Mouse (Mus musculus): ENCODE measurements around the gene Lpin3.

The Lpin3 gene

GRCm38 (mm10) chr2:160880453-160881195, at the start of gene Lpin3:
Lpin3 (plus strand) TSS chr2:160880670.
- DNase-seq (ENCODE audit: low spot score in 2 of 2): no peak

DNA sequence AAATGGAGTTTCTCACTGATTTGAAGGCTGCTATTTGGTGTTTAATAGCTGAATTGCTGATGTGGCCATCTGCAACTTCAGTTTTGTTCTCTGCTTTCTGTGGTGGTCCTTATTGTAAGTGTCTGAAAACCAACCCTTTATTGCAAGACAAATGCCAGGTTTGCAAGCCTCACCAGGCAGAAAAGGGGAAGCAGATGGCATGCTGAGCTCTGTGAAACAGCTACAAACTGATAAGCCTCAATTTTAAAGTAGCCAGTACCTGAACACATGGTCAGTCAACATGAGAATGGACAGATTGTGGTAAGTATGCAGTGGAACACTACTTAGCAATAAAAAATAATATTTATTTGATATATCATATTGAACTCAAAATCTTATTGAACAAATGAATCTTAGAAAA, 39.6 kb upstream of the Lpin3 start:
- DNase-seq (ENCODE audit: low spot score in 2 of 2): no peak

- no peak for DNase-seq (ENCODE audit: low spot score in 2 of 2)
Observed at GRCm38 (mm10) chr2:160847664-160848063, 32.8 kb upstream of the Lpin3 start.

DNA sequence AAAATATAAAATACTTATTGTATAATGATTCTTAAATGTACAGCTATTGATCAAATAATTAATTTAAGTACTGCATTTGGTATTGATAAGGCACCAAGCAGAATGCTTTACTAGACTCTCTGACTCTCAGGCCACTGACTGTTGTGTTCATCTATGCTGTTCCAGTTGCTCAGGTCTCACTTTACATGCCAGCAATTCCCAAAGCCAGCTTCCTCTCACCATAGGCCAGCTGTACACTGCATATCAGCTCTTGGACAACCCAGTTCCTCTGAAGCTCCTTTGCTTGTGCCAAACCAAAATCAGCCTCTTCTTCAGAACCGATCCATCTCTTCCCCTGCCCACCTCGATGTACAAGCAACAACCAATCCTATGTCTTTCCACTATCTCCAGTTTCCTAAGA, 32.3 kb upstream of the Lpin3 start:
- DNase-seq (ENCODE audit: low spot score in 2 of 2): no peak

GRCm38 (mm10) chr2:160849617-160850240, 30.7 kb upstream of the Lpin3 start:
- no peak for DNase-seq (ENCODE audit: low spot score in 2 of 2)

DNA sequence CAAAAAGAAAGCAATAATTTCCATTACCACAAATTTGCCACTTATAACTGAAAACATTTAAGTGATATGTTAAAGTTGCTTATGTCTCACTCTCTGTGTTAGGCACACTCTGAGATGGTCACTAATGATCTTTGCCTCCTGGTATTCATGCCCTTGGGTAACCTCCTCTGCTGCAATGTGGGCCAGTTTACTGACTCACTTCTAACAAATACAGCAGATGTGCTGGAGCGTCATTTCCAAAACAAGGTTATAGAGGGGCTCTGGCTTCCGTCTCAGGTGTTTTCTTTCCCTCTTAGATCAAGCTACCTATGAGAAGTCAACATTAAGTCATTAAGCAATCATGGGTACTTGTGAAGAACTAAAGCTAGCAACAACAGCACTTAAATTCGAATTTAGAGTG, 30.1 kb upstream of the Lpin3 start:
- no peak for DNase-seq (ENCODE audit: low spot score in 2 of 2)

DNA sequence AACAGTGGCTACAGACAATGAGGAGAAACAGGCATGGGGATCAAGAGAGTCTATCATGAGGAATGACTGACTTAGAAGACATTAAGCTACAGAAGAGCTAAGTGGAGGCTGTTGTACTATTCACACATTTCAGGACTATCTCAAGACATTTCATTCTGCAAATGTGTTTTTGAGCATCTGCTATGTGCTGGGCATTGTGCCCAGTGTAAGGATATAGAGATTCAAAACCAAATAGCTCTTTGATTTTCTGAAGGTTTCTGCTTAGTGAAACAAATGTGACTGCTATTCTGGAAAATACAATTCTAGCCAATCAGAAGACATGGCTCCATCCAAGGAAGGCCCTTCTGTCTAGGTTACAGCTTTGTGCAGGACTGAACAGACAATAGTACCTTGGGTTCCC, 25.8 kb upstream of the Lpin3 start:
- no peak for DNase-seq (ENCODE audit: low spot score in 2 of 2)

GRCm38 (mm10) chr2:160856359-160857102, 23.9 kb upstream of the Lpin3 start:
- DNase-seq (ENCODE audit: low spot score in 2 of 2): no peak

DNA sequence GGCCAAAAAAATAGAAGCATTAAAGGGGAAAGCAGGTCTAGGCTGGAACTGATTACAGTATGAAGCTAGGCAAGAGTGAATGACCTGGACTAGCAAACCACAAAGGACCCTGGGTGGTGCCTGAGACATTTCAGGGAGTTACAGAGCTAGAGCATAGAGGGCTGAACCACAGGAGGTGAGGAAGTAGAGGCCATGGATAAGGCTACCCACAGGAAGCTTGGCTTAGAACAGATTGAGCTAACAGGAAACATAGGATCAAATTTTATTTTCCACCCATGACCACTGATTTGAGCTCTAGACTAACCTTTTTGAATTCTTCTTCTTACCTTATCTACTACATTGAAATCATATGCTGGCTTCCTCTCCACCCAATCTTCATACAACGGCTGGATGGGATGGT, 20.1 kb upstream of the Lpin3 start:
- DNase-seq (ENCODE audit: low spot score in 2 of 2): no peak

- DNase-seq (ENCODE audit: low spot score in 2 of 2): no peak
Observed at GRCm38 (mm10) chr2:160864112-160864511, 16.4 kb upstream of the Lpin3 start.

- no peak for DNase-seq (ENCODE audit: low spot score in 2 of 2)
Observed at GRCm38 (mm10) chr2:160865266-160865665, 15.2 kb upstream of the Lpin3 start.

DNA sequence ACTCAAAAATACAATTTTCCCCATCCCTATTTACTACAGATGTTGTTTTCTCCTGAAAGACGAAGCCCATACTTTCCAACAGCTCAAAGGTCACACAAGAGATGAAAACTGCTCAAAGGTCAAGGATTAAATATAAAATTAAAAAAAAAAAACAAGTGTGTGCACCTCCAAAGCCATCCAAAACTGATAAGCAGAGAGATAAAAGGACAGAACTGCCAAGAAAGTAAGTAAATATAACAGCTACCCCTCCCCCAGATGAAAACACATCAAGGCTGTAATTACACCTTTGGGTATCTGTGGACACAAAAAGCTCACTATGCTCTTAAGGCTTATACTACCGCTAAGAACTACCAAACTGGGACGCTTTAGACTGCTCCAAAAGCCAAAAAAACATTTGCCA, 11.0 kb upstream of the Lpin3 start:
- DNase-seq (ENCODE audit: low spot score in 2 of 2): no peak

DNA sequence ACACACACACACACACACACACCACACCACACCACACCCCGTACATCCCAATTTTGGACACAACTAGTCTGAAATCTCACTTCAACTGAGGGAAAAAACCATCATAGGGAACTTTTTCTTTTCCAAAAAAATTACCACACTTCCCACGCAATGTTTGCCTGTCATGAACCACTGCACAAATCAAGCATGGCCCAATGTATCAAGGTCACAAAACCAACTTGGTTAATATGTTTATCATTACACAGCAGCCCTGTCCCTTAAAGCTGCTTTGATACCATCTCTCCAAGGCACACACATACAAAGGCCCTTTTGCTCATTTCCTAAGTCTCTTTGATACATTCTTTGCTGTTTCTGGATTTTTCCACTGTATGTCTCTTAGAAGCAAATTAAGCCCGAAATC, 9.2 kb upstream of the Lpin3 start:
- no peak for DNase-seq (ENCODE audit: low spot score in 2 of 2)

DNA sequence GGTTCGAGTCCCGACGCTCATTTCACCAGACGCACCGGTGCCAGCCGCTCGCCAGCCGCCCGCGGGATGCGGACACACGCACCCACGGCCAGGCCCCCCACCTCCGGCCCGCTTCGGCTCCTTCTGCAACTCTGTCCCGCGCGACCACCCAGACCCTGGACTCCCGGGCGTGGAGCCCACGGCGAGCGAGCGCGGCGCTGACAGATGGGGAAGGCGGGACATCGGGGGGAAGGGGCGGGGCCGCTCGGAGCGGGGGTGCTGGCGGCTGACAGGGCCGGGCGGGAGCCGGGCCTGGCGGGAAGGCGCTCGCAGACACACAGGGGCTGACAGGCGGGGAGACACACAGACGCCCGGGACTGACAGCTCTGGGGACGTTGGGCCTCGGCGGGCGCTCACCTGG, 8.1 kb upstream of the Lpin3 start:
- peak; percentile 56 to 57 for DNase-seq (ENCODE audit: low spot score in 2 of 2)

- DNase-seq (ENCODE audit: low spot score in 2 of 2): peak; percentile 85 to 88
Observed at GRCm38 (mm10) chr2:160872890-160873382, 7.5 kb upstream of the Lpin3 start, which contains the start of gene Zhx3. Zhx3 (minus strand) TSS chr2:160872998.

DNA sequence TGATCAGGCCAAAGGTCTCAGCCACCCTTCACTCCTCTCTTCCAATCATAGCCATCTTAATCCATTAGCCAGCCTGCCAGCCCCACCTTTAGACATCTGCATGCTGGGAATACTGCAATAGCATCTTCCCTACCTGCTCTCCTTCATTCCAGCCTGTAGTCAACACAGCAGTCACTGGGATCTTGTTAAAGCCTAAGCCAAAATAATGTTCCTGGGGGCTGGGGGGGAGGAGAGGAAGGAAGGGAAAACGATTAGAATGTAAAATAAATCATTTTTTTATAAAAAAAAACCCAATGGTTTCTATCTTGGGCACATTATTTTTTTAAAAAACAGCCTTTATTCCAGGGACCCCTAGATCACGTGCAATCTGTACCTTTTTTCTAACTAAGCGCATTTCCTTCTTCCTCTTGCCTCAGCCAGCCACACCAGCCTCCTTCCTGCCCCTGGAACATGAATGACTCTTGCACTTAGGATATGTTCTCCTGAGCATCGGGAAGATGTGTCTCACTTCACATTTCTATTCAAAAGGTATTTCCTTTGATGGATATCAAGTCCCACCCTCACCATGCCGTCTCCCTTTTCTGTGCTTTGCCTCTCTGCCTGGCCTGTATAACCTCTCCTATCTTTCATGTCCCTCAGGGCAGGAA, 6.1 kb upstream of the Lpin3 start:
- no peak for DNase-seq (ENCODE audit: low spot score in 2 of 2)

GRCm38 (mm10) chr2:160876115-160876514, 4.4 kb upstream of the Lpin3 start:
- DNase-seq (ENCODE audit: low spot score in 2 of 2): no peak

GRCm38 (mm10) chr2:160881462-160882101, 1.1 kb downstream of the Lpin3 start:
- DNase-seq (ENCODE audit: low spot score in 2 of 2): no peak

GRCm38 (mm10) chr2:160882436-160882835, 2.0 kb downstream of the Lpin3 start:
- DNase-seq (ENCODE audit: low spot score in 2 of 2): no peak

- no peak for DNase-seq (ENCODE audit: low spot score in 2 of 2)
Observed at GRCm38 (mm10) chr2:160883912-160884311, 3.4 kb downstream of the Lpin3 start.

DNA sequence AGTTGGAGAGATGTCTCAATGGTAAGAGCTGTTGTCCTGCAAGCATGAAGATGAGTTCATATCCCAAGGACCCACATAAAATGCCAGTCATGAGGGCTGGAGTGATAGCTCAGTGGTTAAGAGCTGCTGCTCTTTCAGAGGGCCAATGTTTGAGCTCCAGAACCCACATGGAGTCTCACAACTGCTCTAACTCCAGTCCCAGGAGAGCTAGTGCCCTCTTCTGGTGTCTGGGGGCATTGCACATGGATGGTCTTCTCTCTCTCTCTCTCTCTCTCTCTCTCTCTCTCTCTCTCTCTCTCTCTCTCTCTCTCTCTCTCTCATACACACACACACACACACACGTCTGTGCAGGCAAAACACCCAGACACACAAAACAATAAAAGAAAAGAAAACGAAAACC, 4.4 kb downstream of the Lpin3 start:
- DNase-seq (ENCODE audit: low spot score in 2 of 2): no peak

DNA sequence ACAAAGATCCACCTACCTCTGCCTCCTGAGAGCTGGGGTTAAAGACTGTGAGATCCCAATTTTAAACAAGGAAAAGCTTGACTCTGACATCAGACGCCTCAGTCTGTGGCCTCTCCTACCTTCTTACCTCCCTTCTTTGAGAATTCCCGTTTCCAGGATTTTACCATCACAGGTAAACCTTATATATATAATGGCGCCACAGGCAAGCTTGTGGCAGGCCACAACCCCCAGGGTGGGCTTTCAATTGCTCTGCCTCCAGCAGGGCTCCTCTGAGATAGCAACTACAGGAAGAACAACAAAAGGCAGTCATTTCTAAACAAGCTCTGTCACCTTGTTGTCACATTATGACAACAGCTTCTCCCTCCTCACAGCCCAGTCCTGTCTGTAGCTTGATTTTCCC, 5.8 kb downstream of the Lpin3 start:
- DNase-seq (ENCODE audit: low spot score in 2 of 2): no peak

All from spleen, postnatal 36 days (tissue).